ENCODE assay signal across 24 mouse cellular contexts in genomic region chr2:117432923-117433322, GRCm38 (mm10).
DNase-seq lines count a peak whose midpoint lies in the region; ATAC-seq and TF ChIP-seq lines count a peak whose summit lies in the region.
"Had no signal": no experiment of that assay in that cellular context is flagged by ENCODE, and none has a peak within 500 bp of the region (broad histone marks: within the 10 kb centered on the region; RNA-seq: fewer than 3 reads in every experiment).

No protein-coding gene starts in this region.

- peak; percentile 3 for DNase-seq in thymus, adult 2 months
- no peak for DNase-seq in thymus, postnatal 4 days
- DNase-seq in naive thymus-derived CD4-positive, alpha-beta T cell, adult 2 months (ENCODE audit: low read depth): peak; percentile 43
- DNase-seq: adrenal gland, postnatal 10 days; adrenal gland, postnatal 36 days; B cell, adult 2 months; cerebellum, adult 18-20 months; cerebellum, adult 9-10 months; cerebellum, postnatal 14 days; gastrocnemius, postnatal 36 days; heart, adult 2 months; heart, postnatal 14 days; heart, postnatal 4 days had no signal

- peaks cover 24% of the 10 kb centered on the region for H3K4me1 ChIP-seq in thymus, adult 2 months (replicated peaks; ENCODE audit: control insufficient read depth, insufficient read depth, low read length)
- peaks cover 9% of the 10 kb centered on the region for H3K4me1 ChIP-seq in forebrain, embryonic 16.5 days (replicated peaks; ENCODE audit: control insufficient read depth, insufficient read depth, low read length)
- H3K4me1 ChIP-seq in midbrain, embryonic 16.5 days (ENCODE audit: control insufficient read depth, insufficient read depth, low read length): no peaks in the 10 kb centered on the region
- H3K4me1 ChIP-seq: embryonic facial prominence, embryonic 12.5 days; embryonic facial prominence, embryonic 15.5 days; heart, embryonic 10.5 days; heart, embryonic 13.5 days; intestine, embryonic 15.5 days had no signal

- peak overlapping the region; percentile 89 for H3K27ac ChIP-seq in thymus, adult 2 months (ENCODE audit: control insufficient read depth, insufficient read depth, low read length)
- no peak overlapping the region for H3K27ac ChIP-seq in forebrain, embryonic 16.5 days (ENCODE audit: low read length)
- no peak overlapping the region for H3K27ac ChIP-seq in midbrain, embryonic 16.5 days (ENCODE audit: low read length)
- H3K27ac ChIP-seq: embryonic facial prominence, embryonic 12.5 days; embryonic facial prominence, embryonic 15.5 days; heart, adult 2 months; heart, embryonic 10.5 days; heart, embryonic 13.5 days; hindbrain, embryonic 14.5 days; hindbrain, postnatal 0 days; intestine, embryonic 15.5 days had no signal

- TF ChIP-seq POLR2A in thymus, adult 2 months (IDR thresholded peaks at IDR 0.05; ENCODE audit: control insufficient read depth, extremely low read depth, insufficient read depth, low read length, poor library complexity): no peak

- H3K4me3 ChIP-seq in thymus, adult 2 months (ENCODE audit: control insufficient read depth, insufficient read depth, low read length): no peak overlapping the region
- no peak overlapping the region for H3K4me3 ChIP-seq in forebrain, embryonic 16.5 days (replicated peaks; ENCODE audit: low read length)
- no peak overlapping the region for H3K4me3 ChIP-seq in midbrain, embryonic 16.5 days (ENCODE audit: low read depth, low read length)
- H3K4me3 ChIP-seq: embryonic facial prominence, embryonic 12.5 days; embryonic facial prominence, embryonic 15.5 days; heart, adult 2 months; heart, embryonic 10.5 days; heart, embryonic 13.5 days; intestine, embryonic 15.5 days had no signal

- no peak for TF ChIP-seq CTCF in thymus, adult 2 months (IDR thresholded peaks at IDR 0.05; ENCODE audit: borderline replicate concordance, control insufficient read depth, extremely low read depth, insufficient read depth, low read length, poor library complexity)

- no peaks in the 10 kb centered on the region for H3K27me3 ChIP-seq in thymus, adult 2 months (ENCODE audit: control insufficient read depth, insufficient read depth, low read length)
- H3K27me3 ChIP-seq in forebrain, embryonic 16.5 days (replicated peaks; ENCODE audit: control insufficient read depth, insufficient read depth, low read length): no peaks in the 10 kb centered on the region
- H3K27me3 ChIP-seq in midbrain, embryonic 16.5 days (ENCODE audit: control insufficient read depth, insufficient read depth, low read depth, low read length): no peaks in the 10 kb centered on the region
- H3K27me3 ChIP-seq: embryonic facial prominence, embryonic 12.5 days; embryonic facial prominence, embryonic 15.5 days; heart, embryonic 13.5 days; intestine, embryonic 15.5 days had no signal

- peak; percentile 44 for ATAC-seq in activated CD4-positive, CD25-positive, alpha-beta regulatory T cell, adult 4 months
- no peak for ATAC-seq in forebrain, embryonic 16.5 days
- no peak for ATAC-seq in midbrain, embryonic 16.5 days
- ATAC-seq: forebrain, embryonic 14.5 days; hindbrain, postnatal 0 days; intestine, embryonic 15.5 days had no signal

- no peaks in the 10 kb centered on the region for H3K36me3 ChIP-seq in thymus, adult 2 months (ENCODE audit: control insufficient read depth, insufficient read depth, low read length)
- H3K36me3 ChIP-seq in forebrain, embryonic 16.5 days (ENCODE audit: control insufficient read depth, insufficient read depth): no peaks in the 10 kb centered on the region
- no peaks in the 10 kb centered on the region for H3K36me3 ChIP-seq in midbrain, embryonic 16.5 days (ENCODE audit: control insufficient read depth, insufficient read depth, low read length)
- H3K36me3 ChIP-seq: embryonic facial prominence, embryonic 12.5 days; embryonic facial prominence, embryonic 15.5 days; heart, embryonic 10.5 days; heart, embryonic 13.5 days; intestine, embryonic 15.5 days had no signal

- 67% methylated on average over 2 of the region's 2 CpGs for WGBS in thymus, adult 2 months
- 58% methylated on average over 2 of the region's 2 CpGs for WGBS in forebrain, embryonic 16.5 days
- WGBS in midbrain, embryonic 16.5 days: 80% methylated on average over 2 of the region's 2 CpGs

- H3K9me3 ChIP-seq in forebrain, embryonic 16.5 days (ENCODE audit: control insufficient read depth, low read length): no peaks in the 10 kb centered on the region
- no peaks in the 10 kb centered on the region for H3K9me3 ChIP-seq in midbrain, embryonic 16.5 days (replicated peaks; ENCODE audit: control insufficient read depth, low read length, poor library complexity, severe bottlenecking)
- H3K9me3 ChIP-seq: embryonic facial prominence, embryonic 12.5 days; embryonic facial prominence, embryonic 15.5 days; heart, embryonic 10.5 days; heart, embryonic 13.5 days; intestine, embryonic 15.5 days had no signal

- H3K9ac ChIP-seq in forebrain, embryonic 16.5 days (replicated peaks; ENCODE audit: low read depth, low read length): no peak overlapping the region
- no peak overlapping the region for H3K9ac ChIP-seq in midbrain, embryonic 16.5 days (ENCODE audit: low read depth, low read length)
- H3K9ac ChIP-seq: embryonic facial prominence, embryonic 12.5 days; embryonic facial prominence, embryonic 15.5 days; heart, embryonic 13.5 days; hindbrain, embryonic 14.5 days; intestine, embryonic 15.5 days had no signal

- no peak overlapping the region for H3K4me2 ChIP-seq in forebrain, embryonic 16.5 days (ENCODE audit: low read length)
- no peak overlapping the region for H3K4me2 ChIP-seq in midbrain, embryonic 16.5 days (ENCODE audit: low read length)
- H3K4me2 ChIP-seq: embryonic facial prominence, embryonic 12.5 days; embryonic facial prominence, embryonic 15.5 days; heart, embryonic 13.5 days; hindbrain, embryonic 14.5 days; intestine, embryonic 15.5 days had no signal
